Mouse (Mus musculus) stomach, postnatal 0 days (tissue): ENCODE data around the gene Fgfr2.

Experiments
- CTCF ChIP-seq: IDR thresholded peaks from 2 replicates; pipeline ENCODE4 v1.5.1; 2016; ENCODE audit warnings: antibody characterized with exemption, low read depth, mild to moderate bottlenecking, moderate library complexity
- EP300 ChIP-seq: optimal IDR thresholded peaks from 2 replicates; pipeline ENCODE3; 2016; ENCODE audit warnings: antibody characterized with exemption

GRCm38 (mm10) chr7:130335440-130336051, 2787.6 kb downstream of the Fgfr2 start:
- TF ChIP-seq EP300 (no peak), CTCF (no peak)
